Comparison of ENCODE assay signal across 26 mouse cellular contexts in the genomic region with DNA sequence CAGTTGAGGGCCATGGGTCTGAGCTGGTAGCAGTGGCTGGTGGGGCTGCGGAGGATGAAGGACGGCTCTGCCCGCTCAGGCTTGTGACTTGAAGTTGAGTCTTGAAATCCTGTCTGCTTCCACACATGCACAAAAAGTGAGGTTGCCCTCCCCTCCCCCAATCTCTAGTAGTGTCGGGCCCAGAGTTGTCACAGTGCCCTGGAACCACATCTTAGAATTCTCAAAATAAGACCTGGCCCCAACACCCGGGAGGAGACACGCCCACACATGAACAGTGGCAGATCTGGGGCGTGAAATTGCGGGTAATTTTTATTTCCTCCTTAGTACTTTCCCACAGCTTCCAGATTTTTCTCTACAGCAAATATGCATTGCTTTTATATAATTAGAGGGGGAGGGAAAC.
DNase-seq lines count a peak whose midpoint lies in the region; ATAC-seq and TF ChIP-seq lines count a peak whose summit lies in the region.
"Had no signal": no experiment of that assay in that cellular context is flagged by ENCODE, and none has a peak within 500 bp of the region (broad histone marks: within the 10 kb centered on the region; RNA-seq: fewer than 3 reads in every experiment).

No protein-coding gene starts in this region.

- no peak for ATAC-seq in activated CD4-positive, CD25-positive, alpha-beta regulatory T cell, adult 4 months
- ATAC-seq: forebrain, embryonic 15.5 days; inflammation-experienced regulatory T-cells, adult 6 months; Patski had no signal

- no peak for TF ChIP-seq POLR2A in thymus, adult 2 months (IDR thresholded peaks at IDR 0.05; ENCODE audit: control insufficient read depth, extremely low read depth, insufficient read depth, low read length, poor library complexity)

- no peak overlapping the region for H3K4me3 ChIP-seq in thymus, adult 2 months (ENCODE audit: control insufficient read depth, insufficient read depth, low read length)
- no peak overlapping the region for H3K4me3 ChIP-seq in forebrain, embryonic 10.5 days
- H3K4me3 ChIP-seq: embryonic facial prominence, embryonic 15.5 days; erythroblast, embryonic 14.5 days; forebrain, embryonic 15.5 days; heart, embryonic 15.5 days; hindbrain, embryonic 10.5 days; hindbrain, embryonic 15.5 days had no signal

- no peak overlapping the region for H3K27ac ChIP-seq in thymus, adult 2 months (ENCODE audit: control insufficient read depth, insufficient read depth, low read length)
- H3K27ac ChIP-seq in forebrain, embryonic 10.5 days = no peak overlapping the region
- H3K27ac ChIP-seq: embryonic facial prominence, embryonic 15.5 days; forebrain, embryonic 15.5 days; heart, embryonic 15.5 days; hindbrain, embryonic 10.5 days; hindbrain, embryonic 15.5 days had no signal

- WGBS in thymus, adult 2 months = 18% methylated on average over 8 of the region's 8 CpGs
- 87% methylated on average over 8 of the region's 8 CpGs for WGBS in forebrain, embryonic 10.5 days

- H3K4me1 ChIP-seq in thymus, adult 2 months (replicated peaks; ENCODE audit: control insufficient read depth, insufficient read depth, low read length) = peaks cover 22% of the 10 kb centered on the region
- no peaks in the 10 kb centered on the region for H3K4me1 ChIP-seq in forebrain, embryonic 10.5 days
- H3K4me1 ChIP-seq: forebrain, embryonic 15.5 days had no signal

- peaks cover 7% of the 10 kb centered on the region; the same call in 1 of the 2 replicates for H3K9me3 ChIP-seq in forebrain, embryonic 10.5 days
- H3K9me3 ChIP-seq: forebrain, embryonic 15.5 days; heart, embryonic 15.5 days; hindbrain, embryonic 15.5 days had no signal

- TF ChIP-seq CTCF in thymus, adult 2 months (IDR thresholded peaks at IDR 0.05; ENCODE audit: borderline replicate concordance, control insufficient read depth, extremely low read depth, insufficient read depth, low read length, poor library complexity) = no peak

- DNase-seq in thymus, postnatal 0 days (ENCODE audit: low spot score) = peak; percentile 39
- no peak for DNase-seq in thymus, adult 2 months
- DNase-seq in CD4-positive helper T cell, adult 2 months (ENCODE audit: low read depth, low spot score) = peak; percentile 73
- DNase-seq in T-cell, adult 2 months (ENCODE audit: low spot score) = peak; percentile 67
- DNase-seq in splenic B cell, adult 2 months (ENCODE audit: low read depth, low spot score) = peak; percentile 29
- DNase-seq in urinary bladder, adult 18-20 months (ENCODE audit: low spot score in 2 of 2) = no peak
- no peak for DNase-seq in forebrain, embryonic 10.5 days (ENCODE audit: extremely low spot score, low spot score)
- DNase-seq: adrenal gland, adult 8-10 months; adrenal gland, postnatal 36 days; cerebellum, adult 11 months; cerebellum, adult 8-10 months; cerebellum, postnatal 14 days; embryo, embryonic 11 days; gastrocnemius, postnatal 36 days; heart, adult 18-20 months; heart, postnatal 14 days had no signal

- no peaks in the 10 kb centered on the region for H3K27me3 ChIP-seq in thymus, adult 2 months (ENCODE audit: control insufficient read depth, insufficient read depth, low read length)
- no peaks in the 10 kb centered on the region for H3K27me3 ChIP-seq in splenic B cell, adult 2 months (ENCODE audit: control insufficient read depth, insufficient read depth, low read length, poor library complexity, severe bottlenecking)
- H3K27me3 ChIP-seq in forebrain, embryonic 10.5 days (ENCODE audit: poor library complexity, severe bottlenecking) = peaks cover 17% of the 10 kb centered on the region
- H3K27me3 ChIP-seq: CH12.LX; forebrain, embryonic 15.5 days; hindbrain, embryonic 15.5 days; Patski had no signal

- no peaks in the 10 kb centered on the region for H3K36me3 ChIP-seq in thymus, adult 2 months (ENCODE audit: control insufficient read depth, insufficient read depth, low read length)
- H3K36me3 ChIP-seq in splenic B cell, adult 2 months (ENCODE audit: control insufficient read depth, insufficient read depth, low read length, poor library complexity, severe bottlenecking) = no peaks in the 10 kb centered on the region
- H3K36me3 ChIP-seq in forebrain, embryonic 10.5 days (replicated peaks) = no peaks in the 10 kb centered on the region
- H3K36me3 ChIP-seq: embryonic facial prominence, embryonic 15.5 days; forebrain, embryonic 15.5 days; heart, embryonic 15.5 days; hindbrain, embryonic 10.5 days; hindbrain, embryonic 15.5 days had no signal

Comparison
In these comparisons a context has a peak if more than half of its experiments do, and no peak if none do; other contexts are left out.
1. DNase-seq: peak in thymus, postnatal 0 days (single experiment), CD4-positive helper T cell, adult 2 months (single experiment), T-cell, adult 2 months (single experiment) and splenic B cell, adult 2 months (single experiment); none in thymus, adult 2 months (single experiment), urinary bladder, adult 18-20 months (0 of 2) and forebrain, embryonic 10.5 days (single experiment).